Mouse (Mus musculus): ENCODE measurements at regions not wholly inside any gene's neighbourhood (a gene's known extent, or its start where the extent isn't known, plus 50 kb on each side); places are given as distances from the start of the nearest gene placed in this dataset.

DNA sequence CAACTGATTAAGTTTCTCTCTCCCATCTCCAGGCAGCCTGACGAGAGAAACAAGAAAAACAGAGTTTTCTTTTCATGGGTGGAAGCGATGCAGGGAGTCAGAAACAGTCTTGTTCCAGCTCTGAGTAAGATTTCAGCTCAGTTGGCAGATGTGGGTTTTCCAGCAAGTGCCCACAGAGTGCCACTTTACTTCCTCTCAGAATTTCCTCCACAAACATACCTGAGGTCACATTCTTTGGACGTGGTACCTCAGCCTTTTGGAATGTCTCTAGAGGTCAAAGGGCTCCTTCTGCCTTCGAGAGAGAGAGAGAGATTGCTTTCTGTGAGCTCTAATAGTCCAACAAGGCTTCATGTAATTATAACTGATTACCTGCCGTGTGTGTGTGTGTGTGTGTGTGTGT is 172.0 kb downstream of the Bcl2l11 start:
- TF ChIP-seq POLR2A (IDR thresholded peaks at IDR 0.05; ENCODE audit: extremely low read depth, insufficient read depth, low read length): no peak
- Histone ChIP-seq H3K4me1 (ENCODE audit: control insufficient read depth, insufficient read depth, low read length) (peaks cover 7% of the 10 kb centered on the region), H3K36me3 (ENCODE audit: control insufficient read depth, insufficient read depth, low read length) (no peaks in the 10 kb centered on the region), H3K4me3 (ENCODE audit: insufficient read depth, low read depth, low read length) (no peak overlapping the region), H3K27ac (replicated peaks; ENCODE audit: insufficient read depth, low read depth, low read length) (no peak overlapping the region), H3K27me3 (ENCODE audit: control insufficient read depth, insufficient read depth, low read length) (no peaks in the 10 kb centered on the region), H3K79me2 (ENCODE audit: control insufficient read depth, insufficient read depth, low read length) (no peaks in the 10 kb centered on the region), H3K9ac (ENCODE audit: low read depth, low read length) (no peak overlapping the region)
- 75% methylated on average over 5 of the region's 5 CpGs for WGBS
- DNase-seq (ENCODE audit: extremely low read depth, low read depth, low spot score): no peak

DNA sequence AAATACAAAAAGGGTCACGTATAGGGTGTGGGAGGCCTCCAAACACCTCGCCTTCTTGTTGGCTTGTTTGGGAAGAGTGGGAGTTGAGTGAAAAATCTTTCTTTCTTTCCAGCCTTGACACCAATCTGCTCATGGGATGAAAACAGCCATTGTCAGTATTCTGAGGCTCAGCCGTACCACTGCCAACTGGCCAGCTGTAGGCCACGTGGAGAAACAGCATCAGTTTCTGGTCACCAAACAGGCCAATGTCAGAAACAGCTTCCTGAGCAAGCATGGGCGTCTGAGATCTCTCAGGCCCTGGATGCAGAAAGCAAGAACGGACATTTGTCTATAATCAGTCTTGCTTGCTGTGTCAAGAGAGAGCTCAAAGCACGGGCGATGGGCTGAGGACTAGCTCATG is 173.2 kb downstream of the Bcl2l11 start:
- H3K4me1 ChIP-seq (ENCODE audit: control insufficient read depth, insufficient read depth, low read length): peaks cover 7% of the 10 kb centered on the region
- no peak overlapping the region for H3K9ac ChIP-seq (ENCODE audit: low read depth, low read length)
- no peaks in the 10 kb centered on the region for H3K36me3 ChIP-seq (ENCODE audit: control insufficient read depth, insufficient read depth, low read length)
- no peak overlapping the region for H3K4me3 ChIP-seq (ENCODE audit: insufficient read depth, low read depth, low read length)
- H3K27me3 ChIP-seq (ENCODE audit: control insufficient read depth, insufficient read depth, low read length): no peaks in the 10 kb centered on the region
- no peak for DNase-seq (ENCODE audit: extremely low read depth, low read depth, low spot score)
- WGBS: 95% methylated on average over 8 of the region's 8 CpGs
- H3K27ac ChIP-seq (replicated peaks; ENCODE audit: insufficient read depth, low read depth, low read length): no peak overlapping the region
- H3K79me2 ChIP-seq (ENCODE audit: control insufficient read depth, insufficient read depth, low read length): no peaks in the 10 kb centered on the region
- TF ChIP-seq POLR2A (IDR thresholded peaks at IDR 0.05; ENCODE audit: extremely low read depth, insufficient read depth, low read length): no peak
- TF ChIP-seq CTCF (IDR thresholded peaks at IDR 0.05; ENCODE audit: low read depth, low read length): no peak

DNA sequence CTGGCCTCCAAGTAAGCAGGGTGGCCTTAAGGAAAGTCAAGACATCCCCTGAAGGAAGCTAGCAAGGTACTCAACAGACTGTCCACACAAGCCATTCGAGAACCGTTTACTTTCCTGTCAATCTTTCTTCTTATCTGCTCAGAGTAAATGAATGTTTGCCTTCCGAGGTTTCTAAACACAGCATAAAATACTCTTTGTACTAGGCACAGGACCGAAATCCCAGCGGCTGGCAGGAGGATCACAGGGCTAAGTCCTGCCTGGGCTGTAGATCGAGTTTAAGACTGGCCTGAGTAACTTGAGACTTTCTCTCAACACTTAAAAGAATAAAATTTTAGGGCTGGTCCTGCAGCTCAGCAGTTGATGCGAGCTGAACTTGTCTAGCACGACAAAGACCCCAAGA is 175.9 kb downstream of the Bcl2l11 start:
- TF ChIP-seq POLR2A (IDR thresholded peaks at IDR 0.05; ENCODE audit: extremely low read depth, insufficient read depth, low read length) (no peak), CTCF (IDR thresholded peaks at IDR 0.05; ENCODE audit: low read depth, low read length) (no peak)
- Histone ChIP-seq H3K36me3 (ENCODE audit: control insufficient read depth, insufficient read depth, low read length) (no peaks in the 10 kb centered on the region), H3K27me3 (ENCODE audit: control insufficient read depth, insufficient read depth, low read length) (no peaks in the 10 kb centered on the region), H3K4me1 (ENCODE audit: control insufficient read depth, insufficient read depth, low read length) (peaks cover 7% of the 10 kb centered on the region), H3K9ac (ENCODE audit: low read depth, low read length) (no peak overlapping the region), H3K4me3 (ENCODE audit: insufficient read depth, low read depth, low read length) (no peak overlapping the region), H3K27ac (replicated peaks; ENCODE audit: insufficient read depth, low read depth, low read length) (no peak overlapping the region), H3K79me2 (ENCODE audit: control insufficient read depth, insufficient read depth, low read length) (no peaks in the 10 kb centered on the region)
- peak; percentile 47 for DNase-seq (ENCODE audit: extremely low read depth, low read depth, low spot score)
- WGBS: 19% methylated on average over 8 of the region's 8 CpGs

DNA sequence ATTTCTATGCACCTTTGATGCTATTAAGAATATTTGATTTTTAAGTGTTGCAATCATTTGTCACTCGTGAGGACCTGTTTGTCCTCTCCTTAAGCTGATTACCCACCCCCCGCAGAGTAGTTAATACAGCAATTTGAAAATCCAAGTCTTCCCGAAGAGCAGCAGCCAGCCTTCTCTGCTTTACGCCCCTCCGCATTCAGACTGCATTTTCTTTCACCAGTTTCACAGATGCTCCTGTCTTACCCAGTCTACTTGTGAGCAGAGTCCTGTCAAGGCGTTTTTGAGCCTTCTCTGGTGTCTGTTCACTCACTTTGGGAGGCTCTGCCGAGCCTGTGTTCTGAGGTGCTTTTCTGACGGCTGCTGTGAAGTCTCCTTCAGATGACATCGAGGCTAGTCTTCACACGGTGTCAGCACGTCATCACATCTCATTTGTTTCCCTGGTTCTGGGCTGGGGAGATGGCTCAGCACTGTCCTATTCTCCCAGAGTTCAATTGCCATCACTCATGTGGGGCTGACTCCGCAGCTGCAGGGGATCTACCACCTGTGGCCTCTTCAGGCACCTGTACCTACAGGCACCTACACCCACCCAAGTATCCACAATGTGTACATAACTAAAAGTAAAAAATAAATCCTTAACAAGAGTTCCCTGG is 178.3 kb downstream of the Bcl2l11 start:
- H3K36me3 ChIP-seq (ENCODE audit: control insufficient read depth, insufficient read depth, low read length): no peaks in the 10 kb centered on the region

DNA sequence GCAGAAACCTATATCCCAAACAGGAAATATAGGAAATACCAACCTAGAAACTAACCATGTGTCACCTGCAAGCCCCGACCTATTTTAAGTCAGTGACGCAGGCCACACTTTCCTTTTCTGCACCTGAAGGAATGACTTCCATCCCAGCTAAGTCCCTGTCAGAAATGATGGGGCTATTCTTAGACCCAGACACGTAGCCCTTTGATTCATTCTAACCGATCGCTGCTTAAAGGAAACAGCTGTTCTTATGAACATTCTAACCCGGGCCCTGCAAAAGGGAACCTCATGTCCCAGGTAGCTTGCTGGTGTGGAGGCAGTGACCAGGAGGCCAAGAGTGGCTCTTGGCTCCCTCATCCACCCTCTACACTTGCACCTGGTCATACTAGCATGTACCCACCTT is 180.9 kb downstream of the Bcl2l11 start:
- Histone ChIP-seq H3K79me2 (ENCODE audit: control insufficient read depth, insufficient read depth, low read length) (no peaks in the 10 kb centered on the region), H3K36me3 (ENCODE audit: control insufficient read depth, insufficient read depth, low read length) (no peaks in the 10 kb centered on the region), H3K27me3 (ENCODE audit: control insufficient read depth, insufficient read depth, low read length) (no peaks in the 10 kb centered on the region), H3K4me1 (ENCODE audit: control insufficient read depth, insufficient read depth, low read length) (peaks cover 3% of the 10 kb centered on the region), H3K27ac (replicated peaks; ENCODE audit: insufficient read depth, low read depth, low read length) (no peak overlapping the region), H3K9ac (ENCODE audit: low read depth, low read length) (no peak overlapping the region), H3K4me3 (ENCODE audit: insufficient read depth, low read depth, low read length) (no peak overlapping the region)
- DNase-seq (ENCODE audit: extremely low read depth, low read depth, low spot score): no peak
- no peak for TF ChIP-seq POLR2A (IDR thresholded peaks at IDR 0.05; ENCODE audit: extremely low read depth, insufficient read depth, low read length)
- no peak for TF ChIP-seq CTCF (IDR thresholded peaks at IDR 0.05; ENCODE audit: low read depth, low read length)
- WGBS: 92% methylated on average over 6 of the region's 6 CpGs

More for the DNA sequence above, 178.3 kb downstream of the Bcl2l11 start:
- Histone ChIP-seq H3K9ac (ENCODE audit: low read depth, low read length) (no peak overlapping the region), H3K79me2 (ENCODE audit: control insufficient read depth, insufficient read depth, low read length) (no peaks in the 10 kb centered on the region), H3K27ac (replicated peaks; ENCODE audit: insufficient read depth, low read depth, low read length) (no peak overlapping the region), H3K27me3 (ENCODE audit: control insufficient read depth, insufficient read depth, low read length) (no peaks in the 10 kb centered on the region), H3K4me3 (ENCODE audit: insufficient read depth, low read depth, low read length) (no peak overlapping the region), H3K4me1 (ENCODE audit: control insufficient read depth, insufficient read depth, low read length) (peaks cover 7% of the 10 kb centered on the region)
- no peak for DNase-seq (ENCODE audit: extremely low read depth, low read depth, low spot score)
- 84% methylated on average over 12 of the region's 12 CpGs for WGBS
- TF ChIP-seq CTCF (IDR thresholded peaks at IDR 0.05; ENCODE audit: low read depth, low read length) (no peak), POLR2A (IDR thresholded peaks at IDR 0.05; ENCODE audit: extremely low read depth, insufficient read depth, low read length) (no peak)

DNA sequence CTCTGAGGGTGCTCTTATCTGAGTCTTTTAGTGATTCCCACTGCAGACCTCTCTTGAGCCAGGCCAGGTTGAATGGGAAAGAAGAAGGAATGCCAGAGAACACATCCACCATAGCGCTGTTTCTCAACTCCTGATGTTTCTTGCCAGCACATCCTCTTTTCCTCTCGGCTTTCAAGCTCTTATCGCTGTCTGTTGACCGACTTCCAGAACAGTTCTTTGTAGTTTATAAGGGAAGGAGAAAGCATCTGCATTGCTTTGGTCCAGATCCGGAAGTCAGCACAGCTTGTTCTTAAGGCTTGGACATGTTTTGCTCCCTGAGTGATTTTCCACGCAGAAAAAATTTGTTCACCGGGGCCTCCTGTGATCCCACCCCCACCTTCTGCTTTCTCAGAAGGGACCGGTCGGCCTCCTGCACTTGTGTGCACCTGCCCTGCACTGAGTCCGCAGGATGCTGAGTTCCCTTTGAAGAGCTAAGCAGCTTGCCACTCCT is 183.7 kb downstream of the Bcl2l11 start:
- peak overlapping the region; percentile 56 for H3K27ac ChIP-seq (replicated peaks; ENCODE audit: insufficient read depth, low read depth, low read length)

More for the DNA sequence above, 183.7 kb downstream of the Bcl2l11 start:
- Histone ChIP-seq H3K36me3 (ENCODE audit: control insufficient read depth, insufficient read depth, low read length) (no peaks in the 10 kb centered on the region), H3K27me3 (ENCODE audit: control insufficient read depth, insufficient read depth, low read length) (no peaks in the 10 kb centered on the region), H3K4me1 (ENCODE audit: control insufficient read depth, insufficient read depth, low read length) (no peaks in the 10 kb centered on the region), H3K79me2 (ENCODE audit: control insufficient read depth, insufficient read depth, low read length) (no peaks in the 10 kb centered on the region), H3K4me3 (ENCODE audit: insufficient read depth, low read depth, low read length) (no peak overlapping the region), H3K9ac (ENCODE audit: low read depth, low read length) (no peak overlapping the region)
- WGBS: 56% methylated on average over 10 of the region's 10 CpGs
- TF ChIP-seq POLR2A (IDR thresholded peaks at IDR 0.05; ENCODE audit: extremely low read depth, insufficient read depth, low read length): no peak
- DNase-seq (ENCODE audit: extremely low read depth, low read depth, low spot score): peak; percentile 39
